Mouse (Mus musculus): ENCODE results near the gene Anks1. TPM values are rescaled to one million over a fixed set of nuclear protein-coding genes. Genes with fewer than 3 reads are reported as not detected.

Anks1 gene
- polyA plus RNA-seq, 1 experiment from 2014 or later: 8.3 TPM

DNA sequence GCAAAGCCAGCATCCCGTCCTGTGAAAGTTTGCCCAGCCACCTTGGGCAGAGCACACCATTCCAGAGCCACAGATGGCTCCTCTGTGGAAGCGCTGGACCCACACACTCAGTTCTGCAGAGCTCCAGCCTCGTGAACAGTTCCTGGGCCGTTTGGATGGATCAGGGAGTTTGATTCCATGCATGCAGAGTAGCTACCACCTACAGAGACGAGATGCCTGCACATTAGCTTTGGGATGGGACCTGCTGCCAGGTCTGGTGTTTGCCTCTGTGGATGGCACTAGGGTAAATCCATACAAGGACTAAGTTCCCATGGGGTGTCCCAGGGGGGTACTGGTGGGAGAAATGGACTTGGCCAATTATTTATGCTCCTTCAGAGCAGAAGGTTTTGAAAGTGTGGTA is 97.5 kb downstream of the Anks1 start:
- DNase-seq (ENCODE audit: low spot score): no peak
- peak overlapping the region; percentile 63 for H3K4me2 ChIP-seq (replicated peaks; ENCODE audit: low read depth)
- no peaks in the 10 kb centered on the region for H3K9me3 ChIP-seq (ENCODE audit: control insufficient read depth, low read length)
- peaks cover 17% of the 10 kb centered on the region for H3K4me1 ChIP-seq (replicated peaks; ENCODE audit: control insufficient read depth, insufficient read depth)
- no peak for TF ChIP-seq EP300 (optimal IDR thresholded peaks at IDR 0.05)
- TF ChIP-seq CTCF (IDR thresholded peaks at IDR 0.05; ENCODE audit: low read depth): no peak
- H3K36me3 ChIP-seq (ENCODE audit: control insufficient read depth, insufficient read depth, low read length): peaks cover 2% of the 10 kb centered on the region; the same call in 1 of the 2 replicates
- ATAC-seq (ENCODE audit: low FRiP score, low TSS enrichment): no peak
- peak overlapping the region; percentile 76; the same call in 1 of the 2 replicates for H3K9ac ChIP-seq (ENCODE audit: low read length)
- no peaks in the 10 kb centered on the region for H3K27me3 ChIP-seq (ENCODE audit: control insufficient read depth, insufficient read depth, low read length)
- 34% methylated on average over 5 of the region's 5 CpGs for WGBS
- peak overlapping the region; percentile 38; the same call in 1 of the 2 replicates for H3K4me3 ChIP-seq (ENCODE audit: low read depth, low read length)
- H3K27ac ChIP-seq (replicated peaks): peak overlapping the region; percentile 94

DNA sequence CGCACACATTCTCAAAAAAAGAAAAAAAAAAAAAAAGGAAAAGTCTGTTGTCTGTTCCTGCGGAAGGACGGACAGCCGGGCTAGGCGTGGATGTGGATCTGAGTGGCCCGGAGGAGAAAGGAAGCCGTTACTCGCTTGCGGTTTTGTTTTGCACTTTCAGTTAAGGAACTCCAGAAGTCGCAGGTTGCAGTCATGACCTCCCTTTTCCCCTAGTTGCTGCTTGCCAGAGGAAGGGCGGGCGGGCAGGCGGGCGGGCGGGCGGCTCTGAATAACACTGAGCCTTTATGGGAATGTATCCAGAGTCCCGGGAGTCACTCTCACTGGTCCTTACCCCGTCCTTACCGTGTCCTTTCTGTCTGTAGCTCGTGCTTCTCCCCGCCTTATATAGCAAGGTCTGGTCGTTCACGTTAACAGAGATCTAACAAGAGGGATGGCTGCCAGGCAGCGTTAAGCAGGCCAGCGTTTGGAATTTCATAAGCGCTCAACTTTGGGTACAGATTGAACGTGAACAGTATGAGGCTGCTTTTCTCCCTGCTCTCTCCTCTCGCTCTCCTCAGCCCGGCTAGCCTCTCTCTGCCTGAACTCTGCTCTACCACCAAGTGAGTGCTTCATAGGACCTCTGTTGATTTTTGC is 98.2 kb downstream of the Anks1 start:
- DNase-seq (ENCODE audit: low spot score): peak; percentile 70

DNA sequence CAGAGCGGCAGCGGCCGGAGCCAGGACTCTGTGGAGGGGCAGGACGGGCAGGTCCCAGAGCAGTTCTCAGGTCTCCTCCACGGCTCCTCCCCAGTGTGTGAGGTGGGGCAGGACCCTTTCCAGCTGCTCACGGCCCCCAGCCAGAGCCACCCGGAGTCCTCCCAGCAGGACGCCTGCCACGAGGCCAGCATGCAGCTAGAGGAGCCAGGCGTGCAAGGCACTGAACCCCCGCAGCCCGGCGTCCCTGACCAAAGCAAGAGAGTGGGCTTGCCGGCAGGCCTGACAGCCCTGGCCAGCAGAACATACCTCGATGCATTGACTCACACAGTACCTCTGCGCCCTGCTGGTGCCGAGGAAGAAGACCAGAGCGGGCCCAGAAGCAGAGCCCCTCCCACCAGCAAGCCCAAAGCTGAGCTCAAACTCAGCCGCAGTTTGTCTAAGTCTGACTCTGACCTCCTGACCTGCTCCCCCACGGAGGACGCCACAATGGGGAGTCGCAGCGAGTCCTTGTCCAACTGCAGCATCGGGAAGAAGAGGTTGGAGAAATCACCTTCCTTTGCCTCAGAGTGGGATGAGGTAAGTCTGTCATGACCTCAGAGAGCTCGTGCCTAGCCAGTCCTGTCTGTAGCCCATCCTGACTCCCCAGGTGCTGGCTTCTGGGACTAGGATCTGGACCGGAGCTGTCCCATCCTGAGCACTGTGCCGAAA is 98.9 kb downstream of the Anks1 start:
- H3K27me3 ChIP-seq (ENCODE audit: control insufficient read depth, insufficient read depth, low read length): no peaks in the 10 kb centered on the region
- peak overlapping the region; percentile 63 for H3K4me2 ChIP-seq (replicated peaks; ENCODE audit: low read depth)
- WGBS: 16% methylated on average over 27 of the region's 27 CpGs
- DNase-seq (ENCODE audit: low spot score) (no peak), ATAC-seq (ENCODE audit: low FRiP score, low TSS enrichment) (peak; percentile 45)
- TF ChIP-seq CTCF (IDR thresholded peaks at IDR 0.05; ENCODE audit: low read depth): peak; percentile 38
- TF ChIP-seq EP300 (optimal IDR thresholded peaks at IDR 0.05): no peak
- H3K4me1 ChIP-seq (replicated peaks; ENCODE audit: control insufficient read depth, insufficient read depth): peaks cover 17% of the 10 kb centered on the region
- peak overlapping the region; percentile 94 for H3K27ac ChIP-seq (replicated peaks)
- H3K36me3 ChIP-seq (ENCODE audit: control insufficient read depth, insufficient read depth, low read length): peaks cover 2% of the 10 kb centered on the region; the same call in 1 of the 2 replicates
- H3K9me3 ChIP-seq (ENCODE audit: control insufficient read depth, low read length): no peaks in the 10 kb centered on the region
- H3K9ac ChIP-seq (ENCODE audit: low read length): peak overlapping the region; percentile 76
- H3K4me3 ChIP-seq (ENCODE audit: low read depth, low read length): peak overlapping the region; percentile 38

More for the DNA sequence above, 98.2 kb downstream of the Anks1 start:
- Histone ChIP-seq H3K9me3 (ENCODE audit: control insufficient read depth, low read length) (no peaks in the 10 kb centered on the region), H3K9ac (ENCODE audit: low read length) (peak overlapping the region; percentile 76), H3K27ac (replicated peaks) (peak overlapping the region; percentile 94), H3K4me3 (ENCODE audit: low read depth, low read length) (peak overlapping the region; percentile 38), H3K4me1 (replicated peaks; ENCODE audit: control insufficient read depth, insufficient read depth) (peaks cover 17% of the 10 kb centered on the region), H3K27me3 (ENCODE audit: control insufficient read depth, insufficient read depth, low read length) (no peaks in the 10 kb centered on the region), H3K4me2 (replicated peaks; ENCODE audit: low read depth) (peak overlapping the region; percentile 63), H3K36me3 (ENCODE audit: control insufficient read depth, insufficient read depth, low read length) (peaks cover 2% of the 10 kb centered on the region; the same call in 1 of the 2 replicates)
- WGBS: 2% methylated on average over 29 of the region's 29 CpGs
- peak; percentile 9 for TF ChIP-seq EP300 (optimal IDR thresholded peaks at IDR 0.05)
- no peak for TF ChIP-seq CTCF (IDR thresholded peaks at IDR 0.05; ENCODE audit: low read depth)
- ATAC-seq (ENCODE audit: low FRiP score, low TSS enrichment): peak; percentile 74; the same call in 1 of the 2 replicates

DNA sequence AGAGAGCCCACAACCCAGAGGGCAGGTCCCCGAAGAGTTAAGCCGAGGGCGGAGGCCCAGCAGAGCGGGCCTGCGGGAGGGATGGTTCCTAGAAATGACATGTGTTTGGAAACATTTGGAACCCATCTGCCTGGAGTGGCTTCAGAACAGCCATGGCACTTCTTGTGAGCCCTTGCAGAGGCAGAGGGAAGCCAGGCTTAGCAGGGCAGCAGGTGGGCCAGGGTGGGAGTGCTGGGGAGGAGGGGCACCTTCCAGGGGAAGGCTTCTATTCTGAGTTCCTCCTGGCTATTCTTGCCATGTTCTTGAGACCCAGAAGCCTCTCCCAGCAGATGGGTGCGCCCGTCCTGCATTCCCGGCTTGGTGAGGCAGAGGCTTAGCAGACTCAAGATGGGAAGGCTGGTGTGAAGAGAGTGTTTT is 99.5 kb downstream of the Anks1 start:
- Histone ChIP-seq H3K27ac (replicated peaks) (peak overlapping the region; percentile 94), H3K4me1 (replicated peaks; ENCODE audit: control insufficient read depth, insufficient read depth) (peaks cover 19% of the 10 kb centered on the region), H3K27me3 (ENCODE audit: control insufficient read depth, insufficient read depth, low read length) (no peaks in the 10 kb centered on the region), H3K4me2 (replicated peaks; ENCODE audit: low read depth) (peak overlapping the region; percentile 63), H3K4me3 (ENCODE audit: low read depth, low read length) (peak overlapping the region; percentile 38), H3K9ac (ENCODE audit: low read length) (peak overlapping the region; percentile 76), H3K9me3 (ENCODE audit: control insufficient read depth, low read length) (no peaks in the 10 kb centered on the region), H3K36me3 (ENCODE audit: control insufficient read depth, insufficient read depth, low read length) (peaks cover 2% of the 10 kb centered on the region; the same call in 1 of the 2 replicates)
- ATAC-seq (ENCODE audit: low FRiP score, low TSS enrichment): no peak
- WGBS: 36% methylated on average over 8 of the region's 8 CpGs
- DNase-seq (ENCODE audit: low spot score): no peak
- TF ChIP-seq EP300 (optimal IDR thresholded peaks at IDR 0.05): no peak
- TF ChIP-seq CTCF (IDR thresholded peaks at IDR 0.05; ENCODE audit: low read depth): no peak

DNA sequence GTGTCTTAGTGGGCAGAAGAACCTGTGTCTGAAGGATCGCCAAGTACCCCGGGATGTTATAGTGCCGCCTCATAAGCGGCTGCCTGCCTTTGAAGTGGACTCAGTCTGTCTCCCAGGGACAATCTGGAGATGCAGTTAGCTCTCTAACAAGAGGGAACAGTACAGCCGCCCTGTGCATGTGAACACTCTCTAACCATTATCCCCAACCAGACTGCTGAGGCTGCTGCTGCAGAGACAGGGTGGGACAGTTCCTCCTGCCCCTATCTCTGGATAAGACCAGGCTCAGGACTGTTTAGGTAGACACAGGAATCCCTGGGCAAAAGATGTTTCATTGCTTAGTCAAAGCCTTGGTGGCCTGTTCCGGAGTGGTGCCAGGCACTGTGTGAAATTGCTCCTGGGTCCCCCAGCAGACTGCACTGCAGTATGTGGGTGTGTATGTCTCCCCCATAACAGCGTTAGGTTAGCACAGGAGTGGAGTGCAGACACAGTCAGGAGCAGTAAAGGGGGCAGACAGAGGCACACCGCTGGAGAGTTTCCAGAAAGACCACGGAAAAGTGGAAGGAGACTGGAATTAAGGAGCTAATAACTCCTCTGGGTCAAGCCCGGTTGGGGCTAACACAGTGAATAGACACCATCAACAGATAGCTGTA is 100.1 kb downstream of the Anks1 start:
- 68% methylated on average over 10 of the region's 10 CpGs for WGBS
- TF ChIP-seq EP300 (optimal IDR thresholded peaks at IDR 0.05) (no peak), CTCF (IDR thresholded peaks at IDR 0.05; ENCODE audit: low read depth) (no peak)
- peaks cover 21% of the 10 kb centered on the region for H3K4me1 ChIP-seq (replicated peaks; ENCODE audit: control insufficient read depth, insufficient read depth)
- H3K4me3 ChIP-seq (ENCODE audit: low read depth, low read length): peak overlapping the region; percentile 38
- H3K36me3 ChIP-seq (ENCODE audit: control insufficient read depth, insufficient read depth, low read length): peaks cover 2% of the 10 kb centered on the region; the same call in 1 of the 2 replicates
- peak overlapping the region; percentile 94 for H3K27ac ChIP-seq (replicated peaks)
- peak overlapping the region; percentile 76 for H3K9ac ChIP-seq (ENCODE audit: low read length)
- ATAC-seq (ENCODE audit: low FRiP score, low TSS enrichment): no peak
- H3K4me2 ChIP-seq (replicated peaks; ENCODE audit: low read depth): peak overlapping the region; percentile 63
- no peaks in the 10 kb centered on the region for H3K9me3 ChIP-seq (ENCODE audit: control insufficient read depth, low read length)
- no peak for DNase-seq (ENCODE audit: low spot score)
- H3K27me3 ChIP-seq (ENCODE audit: control insufficient read depth, insufficient read depth, low read length): no peaks in the 10 kb centered on the region
